Mouse (Mus musculus) kidney, adult 2 months (tissue): ENCODE data around the gene Tmem161a.

ENCODE experiments used
- CTCF ChIP-seq: fragments of 200-500 bp; conservative IDR thresholded peaks from 2 replicates; pipeline ENCODE4 v1.5.1; 2011; ENCODE audit warnings: low read depth, mild to moderate bottlenecking, control low read depth, low read length, moderate library complexity, mixed read lengths; ENCODE audit not compliant: insufficient read depth, insufficient read length
- POLR2A ChIP-seq: fragments of 200-500 bp; IDR thresholded peaks from one replicate; pipeline ENCODE4 v1.6.1; 2011; ENCODE audit warnings: low read depth, low read length, control low read depth

DNA sequence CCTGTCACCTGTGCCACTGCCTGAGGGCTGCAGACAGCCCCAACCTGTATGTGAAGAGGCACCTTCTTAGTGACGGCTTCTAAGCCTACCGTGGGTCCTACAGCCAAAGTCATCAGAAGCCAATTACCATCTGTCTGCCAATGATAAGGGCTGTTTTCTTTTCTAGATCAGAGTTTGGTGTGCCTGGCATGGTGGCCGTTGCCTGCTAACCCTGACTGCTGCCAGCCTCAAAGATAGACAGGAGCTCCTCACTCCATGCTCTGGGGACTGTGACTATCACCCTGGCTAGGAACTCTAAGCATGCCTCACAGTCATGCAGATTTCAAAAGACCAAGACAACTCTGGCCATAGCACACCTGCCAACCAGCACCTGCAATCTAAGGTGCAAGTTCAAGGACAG is 29.3 kb downstream of the Tmem161a start:
- TF ChIP-seq POLR2A, result no peak
- TF ChIP-seq CTCF, result no peak
